7 mouse cellular contexts compared by ENCODE assay signal in genomic region chr1:152625651-152626050, GRCm38 (mm10).
DNase-seq lines count a peak whose midpoint lies in the region; ATAC-seq lines count a peak whose summit lies in the region.

No protein-coding gene starts in this region.

- no peak for DNase-seq in lung, postnatal 14 days
- DNase-seq in adrenal gland, postnatal 36 days = no peak
- no peak for DNase-seq in thymus, postnatal 36 days

- H3K27me3 ChIP-seq in lung, embryonic 15.5 days = no peaks in the 10 kb centered on the region
- no peaks in the 10 kb centered on the region; the same call in none of the 2 replicates for H3K27me3 ChIP-seq in forebrain, embryonic 16.5 days (replicated peaks; ENCODE audit: control insufficient read depth, insufficient read depth, low read length)
- H3K27me3 ChIP-seq in liver, embryonic 12.5 days (replicated peaks) = peaks cover 52% of the 10 kb centered on the region
- H3K27me3 ChIP-seq in stomach, embryonic 16.5 days (ENCODE audit: control insufficient read depth, insufficient read depth, low read length) = no peaks in the 10 kb centered on the region

- H3K27ac ChIP-seq in lung, embryonic 15.5 days = peak overlapping the region; percentile 86; the same call in 1 of the 2 replicates
- H3K27ac ChIP-seq in forebrain, embryonic 16.5 days (ENCODE audit: low read length) = no peak overlapping the region; the same call in 1 of the 2 replicates
- no peak overlapping the region for H3K27ac ChIP-seq in liver, embryonic 12.5 days
- H3K27ac ChIP-seq in stomach, embryonic 16.5 days (ENCODE audit: low read length) = no peak overlapping the region

- peak overlapping the region; percentile 66 for H3K4me2 ChIP-seq in lung, embryonic 15.5 days
- peak overlapping the region; percentile 73 for H3K4me2 ChIP-seq in forebrain, embryonic 16.5 days (ENCODE audit: low read length)
- H3K4me2 ChIP-seq in liver, embryonic 12.5 days = peak overlapping the region; percentile 56
- peak overlapping the region; percentile 74 for H3K4me2 ChIP-seq in stomach, embryonic 16.5 days (ENCODE audit: low read depth, low read length)

- peak overlapping the region; percentile 66 for H3K9ac ChIP-seq in lung, embryonic 15.5 days
- peak overlapping the region; percentile 65 for H3K9ac ChIP-seq in forebrain, embryonic 16.5 days (replicated peaks; ENCODE audit: low read depth, low read length)
- no peak overlapping the region for H3K9ac ChIP-seq in liver, embryonic 12.5 days
- H3K9ac ChIP-seq in stomach, embryonic 16.5 days (ENCODE audit: low read length) = peak overlapping the region; percentile 85; the same call in 1 of the 2 replicates

- H3K36me3 ChIP-seq in lung, embryonic 15.5 days = no peaks in the 10 kb centered on the region
- no peaks in the 10 kb centered on the region for H3K36me3 ChIP-seq in forebrain, embryonic 16.5 days (ENCODE audit: control insufficient read depth, insufficient read depth)
- no peaks in the 10 kb centered on the region for H3K36me3 ChIP-seq in liver, embryonic 12.5 days
- no peaks in the 10 kb centered on the region for H3K36me3 ChIP-seq in stomach, embryonic 16.5 days (ENCODE audit: control insufficient read depth, insufficient read depth, low read length)

- peak overlapping the region; percentile 67; the same call in 1 of the 2 replicates for H3K4me3 ChIP-seq in lung, embryonic 15.5 days
- H3K4me3 ChIP-seq in forebrain, embryonic 16.5 days (replicated peaks; ENCODE audit: low read length) = peak overlapping the region; percentile 66
- H3K4me3 ChIP-seq in liver, embryonic 12.5 days = peak overlapping the region; percentile 49; the same call in 1 of the 2 replicates
- H3K4me3 ChIP-seq in stomach, embryonic 16.5 days (replicated peaks; ENCODE audit: low read length) = peak overlapping the region; percentile 69; the same call in 1 of the 2 replicates

- no peaks in the 10 kb centered on the region for H3K9me3 ChIP-seq in lung, embryonic 15.5 days
- H3K9me3 ChIP-seq in forebrain, embryonic 16.5 days (ENCODE audit: control insufficient read depth, low read length) = no peaks in the 10 kb centered on the region
- no peaks in the 10 kb centered on the region for H3K9me3 ChIP-seq in liver, embryonic 12.5 days (replicated peaks)
- no peaks in the 10 kb centered on the region for H3K9me3 ChIP-seq in stomach, embryonic 16.5 days (replicated peaks; ENCODE audit: control insufficient read depth, low read length)

- no peak for ATAC-seq in lung, embryonic 15.5 days (ENCODE audit: borderline replicate concordance, extremely low read depth, low FRiP score, low TSS enrichment)
- ATAC-seq in forebrain, embryonic 16.5 days = no peak
- no peak for ATAC-seq in liver, embryonic 12.5 days
- ATAC-seq in stomach, embryonic 16.5 days (ENCODE audit: insufficient read depth, low FRiP score) = no peak

- peaks cover 32% of the 10 kb centered on the region for H3K4me1 ChIP-seq in lung, embryonic 15.5 days
- peaks cover 3% of the 10 kb centered on the region for H3K4me1 ChIP-seq in forebrain, embryonic 16.5 days (replicated peaks; ENCODE audit: control insufficient read depth, insufficient read depth, low read length)
- peaks cover 17% of the 10 kb centered on the region for H3K4me1 ChIP-seq in liver, embryonic 12.5 days
- H3K4me1 ChIP-seq in stomach, embryonic 16.5 days (ENCODE audit: control insufficient read depth, insufficient read depth, low read length) = peaks cover 15% of the 10 kb centered on the region; the same call in 1 of the 2 replicates
